Mouse (Mus musculus) megakaryocyte progenitor cell, adult 5-6 weeks (primary cell): Measurements from ENCODE around the gene Nfatc2. TPM values are rescaled to one million over a fixed set of nuclear protein-coding genes. Genes with fewer than 3 reads are reported as not detected.

Experiments
- ATAC-seq: replicated peaks from 2 replicates; pipeline ENCODE4 v1.8.0; 2016; ENCODE audit warnings: mild to moderate bottlenecking, moderate TSS enrichment, inconsistent platforms; ENCODE audit not compliant: poor library complexity
- total RNA-seq, 2 experiments: library from RNA; stranded (forward) in 1 of 2; stranded (reverse) in 1 of 2; fragments of 157-497, 149-512 nt in 1 of 2; fragments of 200-1000 nt in 1 of 2; gene quantifications; 2 replicates each; pipeline versions ENCODE4 v1.2.3 to v1.2.4; 2015 to 2017

Nfatc2 gene
- 1.7 TPM in 2 replicates for total RNA-seq (2015)
- total RNA-seq (2017) = 0.17 and 0.47 TPM in 2 replicates

DNA sequence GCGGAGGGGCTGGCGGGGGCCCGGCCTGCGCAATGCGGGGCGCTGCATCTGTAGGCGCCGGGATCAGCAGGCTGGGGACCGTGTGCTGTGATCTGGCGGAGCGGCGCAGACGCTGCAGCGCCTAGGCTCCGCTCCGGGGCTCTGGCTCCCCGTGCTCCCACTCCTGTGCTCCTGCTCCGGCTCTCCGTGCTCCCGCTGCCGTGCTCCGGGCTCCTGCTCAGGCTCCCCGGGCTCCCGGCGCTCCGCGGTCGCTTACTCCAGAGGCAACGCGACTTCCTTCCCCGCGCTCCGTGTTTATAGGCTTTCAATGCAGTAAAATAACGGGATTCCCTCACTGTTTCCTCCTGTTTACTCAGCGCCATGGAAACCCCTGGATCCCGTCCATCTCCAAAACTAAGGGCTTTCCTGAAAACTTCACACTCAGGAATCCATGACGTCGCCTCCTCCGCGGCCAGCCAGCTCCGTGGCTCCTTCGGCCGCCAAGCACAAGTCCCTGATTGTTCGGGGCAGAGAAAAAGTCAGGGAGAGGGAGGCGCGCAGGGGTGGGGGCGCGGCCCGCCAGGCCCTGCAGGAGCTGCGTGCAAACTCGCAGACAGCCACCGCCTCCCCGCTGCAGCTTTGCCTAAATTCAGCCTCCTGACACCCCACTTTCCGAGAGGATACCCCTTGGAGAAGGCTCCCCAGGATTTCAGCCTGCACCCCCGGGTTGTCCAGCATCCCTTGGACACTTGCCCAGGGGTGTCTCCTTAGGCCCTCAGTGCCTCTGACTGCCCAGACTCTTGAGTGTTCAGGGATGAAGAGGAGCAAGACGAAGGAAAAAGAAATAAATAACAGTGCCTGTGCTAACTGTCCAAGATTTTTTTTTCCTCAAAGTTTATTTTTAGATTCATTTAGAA is at the start of gene Nfatc2:
Nfatc2 (minus strand) TSS at position 167 of the 896 bp plus-strand sequence.
- ATAC-seq = no peak

DNA sequence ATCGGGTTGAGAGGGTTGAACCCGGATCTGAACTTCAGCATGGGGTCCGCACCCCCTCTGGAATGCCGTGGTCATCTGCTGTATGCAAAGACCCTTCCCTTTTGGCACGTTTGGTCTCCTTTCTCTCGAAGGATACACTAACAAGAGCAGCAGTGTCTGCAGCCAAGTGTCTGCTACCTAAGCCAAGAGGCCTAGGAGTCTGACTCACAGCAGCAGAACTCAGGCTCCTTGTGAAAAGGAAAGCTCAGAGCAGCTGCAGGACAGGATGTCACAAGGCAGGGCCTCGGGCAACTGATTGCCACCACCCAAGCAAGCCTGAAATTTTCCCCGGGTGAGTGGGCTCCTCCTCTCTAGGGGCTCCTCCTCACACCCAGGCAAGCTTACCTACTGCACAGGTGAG is 46.7 kb upstream of the Nfatc2 start:
- ATAC-seq = no peak

DNA sequence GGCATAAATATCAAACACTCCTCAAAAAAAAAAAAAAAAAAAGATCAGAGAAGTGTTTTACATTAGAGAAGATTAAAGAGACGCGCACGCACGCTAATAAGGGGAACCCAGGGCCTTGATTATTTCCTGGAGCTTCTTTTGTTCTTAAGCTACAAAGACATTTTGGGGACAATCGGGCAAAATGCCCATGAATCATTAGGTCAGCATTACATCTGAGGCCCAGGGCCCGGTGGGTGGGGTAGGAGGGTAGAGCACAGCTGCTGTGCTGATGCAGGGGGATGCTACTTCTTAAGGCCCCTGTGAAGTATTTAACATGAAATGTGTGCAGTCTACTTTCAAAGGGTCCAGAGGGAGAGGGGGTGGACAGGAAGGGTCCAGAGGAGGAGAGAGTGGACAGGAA is 43.4 kb upstream of the Nfatc2 start:
- ATAC-seq = no peak

DNA sequence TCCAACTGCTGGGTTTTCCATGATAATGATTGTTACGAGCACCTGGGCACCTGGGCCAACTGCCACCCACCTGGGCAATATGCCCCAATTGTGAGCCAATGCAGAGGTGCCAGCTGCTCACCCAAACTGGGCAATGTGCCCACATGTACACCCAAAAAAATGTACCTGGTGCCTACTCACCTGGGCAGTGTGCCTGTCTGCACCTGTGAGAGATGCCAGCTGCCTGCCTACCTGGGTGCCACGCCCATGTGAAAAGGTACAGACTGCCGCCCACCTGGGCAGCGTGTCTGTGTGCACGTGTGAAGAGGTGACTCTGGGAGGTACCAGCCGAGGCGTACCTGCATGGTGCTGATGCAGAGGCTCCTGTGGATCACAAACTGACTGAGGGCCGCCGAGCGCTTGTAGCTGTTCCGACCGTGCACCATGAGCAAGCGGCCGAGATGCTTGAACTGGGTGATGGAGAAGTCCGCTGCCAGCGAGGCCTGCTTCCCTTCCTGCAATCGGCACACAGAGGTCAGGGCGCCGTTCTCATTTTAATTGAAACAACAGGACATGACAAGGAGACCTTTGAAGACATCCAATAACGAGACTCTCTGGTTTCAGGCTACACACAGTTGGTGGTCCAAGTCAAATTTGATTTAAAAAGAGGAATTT is 42.2 kb upstream of the Nfatc2 start:
- ATAC-seq = no peak

DNA sequence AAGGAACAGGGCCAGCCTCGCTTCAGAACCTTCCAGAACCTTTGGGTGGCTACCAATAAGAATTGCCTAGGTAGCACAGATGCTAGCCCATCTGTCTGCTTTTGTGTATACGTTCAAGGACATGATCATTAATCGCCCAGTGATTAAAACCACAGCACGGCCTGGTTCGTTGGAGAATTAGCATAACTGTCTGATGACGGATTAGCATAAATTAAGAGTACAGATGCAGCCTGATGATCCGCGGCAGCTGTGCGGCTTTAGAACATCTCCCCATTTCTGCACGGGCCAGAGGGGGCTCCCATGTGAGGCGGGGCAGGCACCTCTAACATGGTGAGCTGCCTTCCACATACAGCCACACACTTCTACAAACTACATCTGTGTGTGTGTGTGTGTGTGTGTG is 40.7 kb upstream of the Nfatc2 start:
- ATAC-seq = no peak

DNA sequence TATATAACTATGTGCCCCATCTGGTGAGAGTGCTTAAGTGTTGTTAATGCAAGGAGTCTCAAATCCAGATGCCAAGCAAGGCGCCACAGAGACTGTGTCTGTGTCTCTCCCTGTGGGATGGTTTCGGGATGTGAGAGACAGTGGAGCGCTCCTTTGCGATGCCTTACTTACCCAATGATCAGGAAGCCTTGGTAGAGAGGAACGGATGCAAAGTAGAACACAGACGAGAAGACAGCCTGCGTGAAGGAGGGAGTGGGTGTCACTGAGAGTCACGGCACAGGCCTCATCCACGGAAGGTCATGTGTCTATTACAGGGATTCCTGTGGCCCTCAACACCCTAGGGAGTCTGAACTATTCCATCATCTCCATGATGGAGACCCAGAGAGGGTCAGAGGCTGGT is 39.0 kb upstream of the Nfatc2 start:
- ATAC-seq = no peak

DNA sequence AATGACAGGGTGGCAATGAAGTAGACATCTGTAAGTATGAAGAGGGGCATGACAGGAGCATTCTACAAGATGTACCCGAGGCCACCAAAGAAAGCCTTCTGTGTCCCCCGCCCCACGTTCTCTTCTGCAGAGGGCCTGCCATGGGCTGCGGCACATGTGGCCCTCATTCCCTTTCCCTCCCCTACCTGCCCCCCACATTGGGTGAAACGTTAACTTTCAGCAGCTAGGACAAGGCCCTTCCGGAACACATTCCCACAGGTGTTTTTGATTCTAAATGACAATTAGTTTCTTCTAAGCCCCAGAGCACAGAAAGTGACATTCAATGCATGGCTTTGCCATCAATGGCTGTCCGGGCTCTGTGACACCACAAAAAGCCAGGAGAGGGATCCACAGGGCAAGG is 33.4 kb upstream of the Nfatc2 start:
- no peak for ATAC-seq

DNA sequence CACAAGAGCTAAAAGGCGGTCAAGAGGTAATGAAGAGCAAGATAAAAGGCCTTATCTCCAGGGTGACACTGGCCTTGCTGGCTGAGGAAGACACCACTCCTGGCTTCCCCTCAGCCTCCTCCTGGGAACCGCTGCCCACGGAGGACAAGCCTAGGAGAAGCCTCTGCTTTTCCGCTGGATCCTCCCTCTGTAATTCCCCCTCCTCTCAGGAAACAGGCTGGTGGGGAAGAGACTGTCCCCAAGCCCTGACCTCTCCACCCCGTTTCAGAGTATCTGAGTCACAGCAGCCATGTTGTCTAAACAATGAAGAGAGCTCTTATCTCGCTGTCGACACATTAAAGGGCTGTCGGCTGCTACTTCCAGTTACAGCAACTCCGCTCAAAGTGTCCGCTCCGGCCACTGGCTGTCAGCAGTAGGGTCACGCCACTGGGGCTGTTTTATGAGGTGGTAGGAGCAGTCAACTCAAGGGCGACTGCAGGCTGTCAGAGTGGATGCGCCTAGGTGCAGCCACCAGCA is 31.9 kb upstream of the Nfatc2 start:
- no peak for ATAC-seq

DNA sequence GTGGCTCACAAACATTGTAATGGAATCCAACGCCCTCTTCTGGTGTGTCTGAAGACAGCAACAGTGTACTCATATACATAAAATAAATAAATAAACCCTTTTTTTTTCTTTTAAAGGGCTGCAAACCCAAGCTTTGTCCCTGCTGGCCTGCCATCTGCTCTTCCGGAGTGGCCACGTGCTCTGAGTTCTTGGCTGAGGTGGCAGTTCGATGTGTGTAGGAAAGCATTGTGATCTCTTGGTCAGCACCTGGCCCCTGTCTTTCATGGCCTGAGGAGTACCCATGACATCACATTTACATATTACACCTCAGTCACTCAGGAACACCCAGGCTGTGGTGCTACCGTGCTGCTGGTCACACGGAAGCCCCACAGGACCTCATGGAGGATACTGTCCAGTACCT is 31.1 kb upstream of the Nfatc2 start:
- no peak for ATAC-seq

DNA sequence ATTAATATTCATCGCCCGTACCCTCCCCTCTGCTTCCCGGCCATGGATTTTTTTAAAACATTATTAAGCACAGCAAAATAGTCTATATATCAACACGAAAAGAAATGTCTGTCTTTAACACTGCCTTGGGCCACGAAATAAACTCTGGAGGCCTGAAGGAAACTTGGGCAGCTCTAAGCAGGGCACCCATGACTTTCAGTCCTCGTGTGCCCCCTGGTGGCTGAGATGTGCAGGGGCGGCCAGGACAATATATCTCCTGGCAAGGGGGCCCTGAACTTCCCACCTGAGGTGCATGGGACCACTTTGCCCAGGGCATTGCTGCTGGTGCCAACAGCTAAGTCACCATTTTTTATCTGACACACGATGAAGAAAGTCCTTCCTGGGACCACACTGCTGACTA is 27.3 kb upstream of the Nfatc2 start:
- ATAC-seq = peak; percentile 93

DNA sequence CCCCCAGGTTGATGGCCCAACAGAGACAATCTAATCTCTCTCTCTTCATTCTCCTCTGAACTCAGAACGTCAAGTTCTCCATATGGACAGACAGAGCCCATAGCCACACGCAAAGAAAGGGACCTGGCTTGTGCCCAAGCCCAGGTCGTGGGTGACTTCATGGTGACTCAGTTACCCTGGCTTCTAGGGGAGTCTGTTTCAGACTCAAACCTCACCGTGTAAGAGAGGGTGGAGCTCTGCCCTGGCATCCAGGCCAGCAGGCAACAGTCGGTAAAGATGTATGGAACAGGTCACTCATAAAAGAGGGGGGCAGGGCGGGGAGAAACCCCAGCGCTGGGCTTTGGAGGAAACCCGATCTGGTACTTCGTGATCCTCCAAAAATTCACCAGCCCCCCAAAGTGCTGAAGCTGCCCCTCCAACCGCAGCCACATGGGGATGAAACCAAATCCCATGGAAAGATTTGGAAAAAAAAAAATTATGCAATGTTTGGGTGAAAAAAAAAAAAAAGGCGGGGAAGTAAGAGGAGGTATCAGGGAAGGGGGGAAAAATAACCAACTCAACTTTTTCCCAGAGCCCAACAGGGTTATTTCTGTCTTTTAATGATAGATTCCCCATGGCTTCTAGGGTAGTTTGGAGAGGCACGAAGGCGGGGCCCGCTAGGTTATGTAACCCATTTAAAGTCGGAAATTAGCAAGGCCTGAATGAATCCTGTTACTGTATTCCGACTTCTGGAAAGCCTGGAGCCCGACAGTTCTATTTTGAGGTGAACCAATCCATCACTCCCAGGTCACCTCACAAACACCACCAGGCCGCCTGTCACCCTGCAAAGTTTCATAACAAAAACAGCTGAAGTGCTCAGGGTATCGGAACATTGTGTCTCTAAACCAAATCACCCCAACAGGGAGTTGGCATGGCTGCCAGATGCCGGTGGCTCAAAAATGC is 26.6 kb upstream of the Nfatc2 start:
- no peak for ATAC-seq

DNA sequence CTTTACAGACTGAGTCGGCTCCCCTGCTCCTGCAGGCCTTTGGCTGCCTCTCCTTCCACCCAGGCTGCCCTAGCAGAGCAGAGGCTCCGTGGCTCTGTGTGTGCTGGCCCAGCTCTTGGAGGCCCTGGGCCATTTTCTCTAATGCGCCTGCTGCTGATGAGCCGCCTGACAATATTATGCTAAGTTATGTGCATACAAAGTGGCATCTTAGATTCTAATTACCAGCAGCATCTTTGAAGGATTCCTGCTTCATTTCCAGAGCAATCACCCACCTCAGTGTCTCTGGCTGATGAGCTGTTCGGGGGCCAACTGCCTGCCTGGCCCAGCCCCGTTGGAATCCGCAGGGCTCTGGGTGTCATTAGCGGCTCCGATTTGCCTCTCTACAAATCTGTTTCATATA is 24.9 kb upstream of the Nfatc2 start:
- ATAC-seq = no peak

DNA sequence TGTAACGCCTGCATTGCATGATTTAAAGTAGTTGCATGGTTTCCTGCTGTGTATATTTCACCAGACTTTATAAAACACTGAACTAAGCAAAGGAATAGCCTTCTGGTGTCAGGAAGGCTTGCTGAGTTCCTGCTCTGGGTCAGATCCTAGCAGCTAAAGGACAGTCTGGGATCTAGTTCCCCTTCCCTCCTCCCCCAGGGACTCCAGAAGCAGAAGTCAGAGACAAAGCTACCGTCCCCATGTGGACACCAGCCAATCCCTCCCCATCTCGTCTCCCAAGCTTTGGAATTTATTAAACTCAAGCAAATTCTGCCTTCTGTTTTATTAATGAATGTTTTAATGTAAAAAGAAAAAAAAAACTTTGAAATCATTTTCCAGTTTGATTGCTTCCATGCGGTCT is 23.6 kb upstream of the Nfatc2 start:
- ATAC-seq = peak; percentile 50

DNA sequence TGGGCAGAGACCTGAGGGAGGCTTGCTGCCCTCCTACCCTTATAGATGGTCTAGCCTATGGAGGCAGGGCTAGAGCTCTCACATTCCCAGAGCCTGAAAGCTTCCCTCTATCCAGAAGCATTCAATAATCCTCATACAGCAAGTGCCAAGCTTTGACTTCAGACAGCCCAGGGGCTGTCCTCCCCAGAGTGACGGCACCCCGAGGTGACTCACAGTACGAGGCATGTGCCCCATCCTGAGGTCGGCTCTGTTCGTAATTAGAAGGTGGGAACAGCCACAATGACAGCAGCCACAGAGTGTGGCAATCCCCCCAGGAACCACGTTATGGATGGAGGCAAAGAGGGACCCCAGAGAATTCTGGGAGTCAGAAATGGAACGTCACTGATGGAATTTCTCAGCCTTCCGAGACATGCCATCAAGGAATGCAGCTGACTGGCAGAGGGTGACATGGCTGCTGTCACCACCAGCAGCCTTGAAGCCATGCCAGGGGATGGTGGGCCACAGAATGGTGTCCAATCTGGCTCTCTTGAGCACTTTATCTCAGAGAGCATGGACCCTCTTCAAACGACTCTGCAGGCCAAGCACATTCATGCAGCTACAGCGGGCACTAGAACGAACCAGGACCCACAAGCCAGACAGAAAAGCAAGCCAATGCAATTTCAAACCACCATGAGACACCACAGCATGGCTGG is 19.8 kb upstream of the Nfatc2 start:
- ATAC-seq = no peak

DNA sequence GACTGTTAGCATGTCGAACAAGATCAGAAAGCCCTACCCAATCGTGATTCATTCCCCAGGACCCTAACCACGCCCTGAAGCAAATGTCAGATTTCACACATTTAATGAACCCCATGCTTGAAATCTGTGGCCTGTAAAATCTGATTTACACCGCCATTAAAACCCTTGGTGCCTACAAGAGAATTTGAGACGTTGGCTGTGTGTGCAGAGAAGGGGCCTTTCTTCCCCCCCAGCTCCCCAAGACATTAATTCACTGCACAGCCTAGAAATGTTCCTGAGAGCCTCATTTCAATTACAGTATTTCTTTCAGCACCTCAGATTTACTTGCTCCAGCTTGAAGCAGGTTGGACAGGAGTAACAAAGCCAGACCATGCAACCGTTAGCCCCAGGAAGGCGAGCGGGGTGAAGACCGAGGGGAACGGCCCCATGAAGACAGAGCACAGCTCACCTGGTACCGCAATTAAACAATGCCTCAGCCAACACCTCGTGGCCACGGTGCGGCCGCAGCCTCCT is 16.8 kb upstream of the Nfatc2 start:
- no peak for ATAC-seq

DNA sequence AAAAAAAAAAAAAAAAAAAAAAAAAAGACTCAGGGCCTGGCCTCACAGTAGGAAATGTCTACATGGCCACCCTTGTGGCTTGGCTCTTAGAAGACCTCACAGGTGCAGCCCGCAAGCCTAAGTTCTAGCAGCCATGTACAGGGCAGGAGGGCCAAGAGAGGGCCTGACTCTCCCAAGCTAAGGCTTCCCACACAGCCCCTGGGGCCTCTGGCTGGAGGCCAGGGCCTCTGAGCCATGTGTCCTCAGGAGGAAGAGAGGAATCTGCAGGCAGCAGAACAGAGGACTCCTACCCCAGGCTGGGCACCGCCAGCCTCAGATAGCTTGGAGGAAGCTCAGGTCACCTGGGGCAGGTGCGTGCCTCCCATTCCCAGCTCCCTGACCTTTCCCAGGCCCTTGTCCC is 13.7 kb upstream of the Nfatc2 start:
- ATAC-seq = no peak

DNA sequence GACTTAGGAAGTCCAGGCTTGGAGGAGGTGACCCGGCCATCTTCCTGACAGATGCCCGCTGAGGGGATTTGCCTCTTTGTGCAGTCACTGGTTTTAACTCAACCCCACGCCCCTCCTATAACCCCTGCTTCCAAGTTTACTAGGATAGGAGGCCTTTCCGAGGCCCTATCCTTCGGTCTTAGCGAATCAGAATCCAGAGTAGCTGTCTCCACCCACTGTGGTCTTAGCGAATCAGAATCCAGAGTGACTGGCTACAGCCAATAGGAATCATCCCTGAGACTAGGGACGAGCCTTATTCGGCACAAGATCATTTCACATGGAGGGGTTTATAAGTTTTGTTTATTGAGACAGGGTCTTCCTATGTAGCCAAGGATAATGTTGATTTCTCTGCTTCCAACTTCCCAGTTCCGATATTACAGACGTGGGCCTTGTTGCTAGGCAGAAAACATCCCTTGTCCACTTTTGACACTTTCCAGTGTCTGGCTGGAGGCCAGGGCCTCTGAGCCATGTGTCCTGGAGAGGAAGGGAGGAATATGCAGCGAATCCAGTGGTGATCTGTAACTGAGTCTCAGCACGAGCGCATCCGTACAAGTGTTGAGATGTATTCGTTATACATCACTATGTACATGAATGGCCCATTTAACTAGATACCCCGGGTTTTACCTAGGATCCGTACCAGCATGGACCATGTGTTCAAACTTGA is 12.9 kb upstream of the Nfatc2 start:
- no peak for ATAC-seq

DNA sequence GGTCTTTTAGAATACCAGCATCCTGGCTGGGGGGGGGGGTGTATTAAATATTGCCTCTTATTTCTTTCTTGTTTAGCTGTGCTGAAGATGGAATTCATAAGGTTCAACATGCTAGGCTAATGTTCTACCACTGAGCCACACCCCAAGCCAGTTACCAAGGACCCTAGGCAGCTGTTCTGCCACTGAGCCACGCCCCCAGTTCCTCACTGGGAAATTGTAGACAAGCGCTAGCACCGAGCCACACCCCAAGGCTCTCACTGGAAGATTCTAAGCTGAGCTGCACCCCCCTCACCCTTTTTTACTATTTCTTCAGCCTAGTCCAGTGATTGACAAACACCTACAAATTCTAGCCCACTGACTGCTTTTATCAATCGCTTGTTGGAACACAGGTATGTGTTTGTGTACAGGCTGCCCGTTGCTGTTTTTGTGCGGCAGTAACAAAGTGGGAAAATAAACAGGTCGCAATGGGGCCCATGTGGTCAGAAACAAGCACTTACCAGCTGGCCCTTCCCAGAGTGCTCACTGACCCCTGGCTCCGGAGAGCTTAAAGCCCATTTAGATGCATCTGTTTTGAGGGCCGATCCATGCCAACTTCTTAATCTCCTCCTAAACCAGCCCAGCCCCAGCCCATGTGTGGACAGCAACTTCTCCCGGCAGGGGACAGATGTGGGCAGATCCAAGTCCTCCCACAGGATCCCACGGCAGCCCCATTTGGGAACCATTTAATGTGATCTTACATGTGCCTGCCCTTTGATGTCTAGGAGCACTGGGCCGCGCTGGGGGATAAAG is 11.8 kb upstream of the Nfatc2 start:
- peak; percentile 44; the same call in 1 of the 2 replicates for ATAC-seq

DNA sequence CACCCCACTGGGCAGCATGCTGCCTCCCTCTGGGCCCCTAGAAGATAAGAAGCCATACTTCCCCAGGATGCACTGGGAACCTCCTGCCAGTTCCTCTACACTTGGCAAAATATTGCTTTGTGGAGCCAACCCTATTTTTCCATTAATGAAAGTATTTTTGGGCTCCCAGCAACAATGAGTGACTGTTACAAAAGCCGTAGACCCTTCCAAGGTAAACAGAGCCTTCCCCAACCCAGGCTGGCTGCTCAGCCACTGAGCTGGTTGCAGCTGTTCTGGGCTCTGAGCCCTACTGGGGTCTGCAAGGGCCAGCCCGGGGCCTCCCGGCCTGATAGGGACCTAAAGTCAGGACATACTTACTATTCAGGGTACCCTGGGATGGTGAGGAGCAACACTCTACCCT is 9.5 kb upstream of the Nfatc2 start:
- no peak for ATAC-seq
